Mouse (Mus musculus): Measurements from ENCODE around the gene Slc47a2. TPM values are rescaled to one million over a fixed set of nuclear protein-coding genes. Genes with fewer than 3 reads are reported as not detected.
A peak's percentile ranks its signal among the peaks of the same experiment; 100 is the strongest.

Gene Slc47a2
- polyA plus RNA-seq, 1 experiment from 2014 or later: not detected

- Histone ChIP-seq H3K27ac (replicated peaks) (no peak overlapping the region), H3K4me2 (replicated peaks) (peak overlapping the region; percentile 28), H3K9ac (replicated peaks) (no peak overlapping the region), H3K27me3 (no peaks in the 10 kb centered on the region), H3K4me3 (0 out of 2 replicates have a peak overlapping the region, but pooled peaks have one; percentile 4), H3K36me3 (no peaks in the 10 kb centered on the region), H3K4me1 (peaks cover 6% of the 10 kb centered on the region), H3K9me3 (no peaks in the 10 kb centered on the region; the same call in 1 of the 2 replicates)
- 15% methylated on average over 16 of the region's 16 CpGs for WGBS
- ATAC-seq (ENCODE audit: low FRiP score, low read depth): no peak
Observed at GRCm38 (mm10) chr11:61300716-61301392, 41.8 kb downstream of the Slc47a2 start.

- H3K4me2 ChIP-seq (replicated peaks): no peak overlapping the region
- WGBS: 47% methylated on average over 3 of the region's 3 CpGs
- H3K9ac ChIP-seq (replicated peaks): no peak overlapping the region
- no peak overlapping the region for H3K4me3 ChIP-seq
- H3K36me3 ChIP-seq: no peaks in the 10 kb centered on the region
- no peaks in the 10 kb centered on the region for H3K9me3 ChIP-seq
- ATAC-seq (ENCODE audit: low FRiP score, low read depth): no peak
- H3K4me1 ChIP-seq: peaks cover 6% of the 10 kb centered on the region
- H3K27me3 ChIP-seq: no peaks in the 10 kb centered on the region
- no peak overlapping the region for H3K27ac ChIP-seq (replicated peaks)
Observed at GRCm38 (mm10) chr11:61300205-61300604, 42.5 kb downstream of the Slc47a2 start.

DNA sequence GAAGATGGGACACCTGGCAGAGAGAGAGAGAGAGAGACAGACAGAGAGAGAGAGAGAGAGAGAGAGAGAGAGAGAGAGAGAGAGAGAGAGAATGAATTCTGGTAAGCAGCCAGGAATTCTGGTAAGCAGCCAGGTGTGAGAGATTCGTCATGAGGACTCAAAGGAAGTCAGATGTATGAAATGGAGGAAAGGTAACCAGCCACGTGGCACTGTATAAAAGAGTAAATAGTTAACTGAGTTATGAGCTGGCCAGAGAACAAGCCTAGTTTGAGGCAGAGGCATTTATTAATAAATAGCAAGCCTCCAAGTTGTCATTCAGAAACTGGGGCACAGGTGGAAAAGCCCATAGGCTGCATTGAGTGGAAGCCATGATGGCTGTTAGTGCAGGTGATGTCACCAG, 44.8 kb downstream of the Slc47a2 start:
- Histone ChIP-seq H3K27ac (replicated peaks) (no peak overlapping the region), H3K4me1 (peaks cover 6% of the 10 kb centered on the region), H3K9ac (replicated peaks) (no peak overlapping the region), H3K36me3 (no peaks in the 10 kb centered on the region), H3K4me3 (no peak overlapping the region), H3K27me3 (no peaks in the 10 kb centered on the region), H3K4me2 (replicated peaks) (no peak overlapping the region), H3K9me3 (no peaks in the 10 kb centered on the region)
- 69% methylated on average over 2 of the region's 2 CpGs for WGBS
- no peak for ATAC-seq (ENCODE audit: low FRiP score, low read depth)

DNA sequence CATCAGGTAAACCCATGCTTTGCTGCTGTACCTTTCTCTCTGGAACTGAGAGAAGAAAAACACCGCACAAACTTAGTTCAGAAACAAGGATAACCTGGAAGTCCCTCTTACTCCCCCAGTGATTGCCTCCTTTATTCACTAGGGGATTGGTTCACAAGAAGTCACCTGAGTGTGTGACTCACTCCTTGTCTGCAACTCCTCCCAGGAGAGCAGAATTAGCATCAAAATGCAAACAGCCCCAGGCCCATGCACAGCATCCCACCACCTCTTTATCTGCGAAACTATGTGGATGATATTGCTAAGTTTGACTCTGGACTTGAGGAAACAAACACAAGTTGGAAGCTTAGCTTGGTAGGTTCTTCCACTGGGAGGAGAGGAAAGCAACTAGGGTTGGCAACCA, 45.3 kb downstream of the Slc47a2 start:
- 81% methylated on average over 2 of the region's 2 CpGs for WGBS
- H3K36me3 ChIP-seq: no peaks in the 10 kb centered on the region
- peaks cover 6% of the 10 kb centered on the region for H3K4me1 ChIP-seq
- no peak for ATAC-seq (ENCODE audit: low FRiP score, low read depth)
- no peak overlapping the region for H3K4me3 ChIP-seq
- no peaks in the 10 kb centered on the region for H3K27me3 ChIP-seq
- H3K4me2 ChIP-seq (replicated peaks): no peak overlapping the region
- no peak overlapping the region for H3K9ac ChIP-seq (replicated peaks)
- no peaks in the 10 kb centered on the region for H3K9me3 ChIP-seq
- H3K27ac ChIP-seq (replicated peaks): no peak overlapping the region

GRCm38 (mm10) chr11:61296556-61296955, 46.1 kb downstream of the Slc47a2 start:
- no peak for ATAC-seq (ENCODE audit: low FRiP score, low read depth)
- H3K4me2 ChIP-seq (replicated peaks): no peak overlapping the region
- H3K4me3 ChIP-seq: no peak overlapping the region
- H3K4me1 ChIP-seq: peaks cover 6% of the 10 kb centered on the region
- no peaks in the 10 kb centered on the region for H3K9me3 ChIP-seq
- no peak overlapping the region for H3K27ac ChIP-seq (replicated peaks)
- H3K9ac ChIP-seq (replicated peaks): no peak overlapping the region
- H3K36me3 ChIP-seq: no peaks in the 10 kb centered on the region
- 25% methylated on average over 1 of the region's 1 CpGs for WGBS
- H3K27me3 ChIP-seq: no peaks in the 10 kb centered on the region

DNA sequence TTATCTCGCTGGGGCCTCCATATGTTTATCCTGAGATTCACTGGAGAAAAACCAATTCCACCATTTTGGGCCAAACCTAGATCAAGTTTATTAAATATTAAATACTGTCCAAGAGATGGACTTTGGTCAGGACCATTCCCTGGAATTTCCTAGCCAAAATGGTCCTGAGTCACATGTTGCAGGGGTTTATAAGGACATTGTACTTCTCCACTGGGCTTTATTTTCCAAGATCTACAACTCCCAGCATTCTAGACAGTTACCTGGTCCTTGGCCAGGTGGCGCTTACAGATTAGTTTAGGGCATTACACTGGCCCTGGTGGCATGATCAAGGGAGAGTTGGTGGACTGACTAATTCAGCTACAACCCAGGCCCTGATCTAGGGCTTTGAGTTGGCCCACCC, 47.1 kb downstream of the Slc47a2 start:
- no peak for ATAC-seq (ENCODE audit: low FRiP score, low read depth)
- no peak overlapping the region for H3K4me3 ChIP-seq
- no peak overlapping the region for H3K9ac ChIP-seq (replicated peaks)
- H3K4me2 ChIP-seq (replicated peaks): no peak overlapping the region
- 89% methylated on average over 2 of the region's 2 CpGs for WGBS
- peaks cover 1% of the 10 kb centered on the region for H3K4me1 ChIP-seq
- H3K27ac ChIP-seq (replicated peaks): no peak overlapping the region
- no peaks in the 10 kb centered on the region for H3K9me3 ChIP-seq
- H3K36me3 ChIP-seq: no peaks in the 10 kb centered on the region
- no peaks in the 10 kb centered on the region for H3K27me3 ChIP-seq

GRCm38 (mm10) chr11:61294431-61294830, 48.2 kb downstream of the Slc47a2 start:
- no peaks in the 10 kb centered on the region for H3K9me3 ChIP-seq
- H3K4me2 ChIP-seq (replicated peaks): no peak overlapping the region
- H3K4me1 ChIP-seq: no peaks in the 10 kb centered on the region
- no peak overlapping the region for H3K27ac ChIP-seq (replicated peaks)
- WGBS: 83% methylated on average over 3 of the region's 3 CpGs
- H3K36me3 ChIP-seq: no peaks in the 10 kb centered on the region
- no peak overlapping the region for H3K9ac ChIP-seq (replicated peaks)
- ATAC-seq (ENCODE audit: low FRiP score, low read depth): no peak
- no peaks in the 10 kb centered on the region for H3K27me3 ChIP-seq
- H3K4me3 ChIP-seq: no peak overlapping the region

DNA sequence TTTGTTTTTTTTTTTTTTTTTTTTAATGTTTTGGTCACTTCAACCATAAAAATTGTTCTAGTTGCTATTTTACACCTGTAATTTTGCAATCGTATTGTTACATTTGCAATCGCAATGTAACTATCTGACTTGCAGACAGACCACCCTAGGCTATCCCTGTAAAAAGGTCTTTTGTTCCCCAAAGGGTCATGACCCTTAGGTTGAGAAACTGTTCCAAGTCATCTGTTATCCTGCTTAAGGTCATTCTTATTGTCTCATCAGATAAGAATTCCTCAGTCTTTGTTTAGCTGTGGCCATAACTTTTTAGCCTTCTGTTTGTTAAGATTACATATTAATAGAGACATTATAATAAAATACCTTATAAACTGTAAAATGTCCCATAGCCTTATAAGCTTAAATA, 49.4 kb downstream of the Slc47a2 start:
- no peaks in the 10 kb centered on the region for H3K27me3 ChIP-seq
- no peaks in the 10 kb centered on the region for H3K4me1 ChIP-seq
- H3K9me3 ChIP-seq: no peaks in the 10 kb centered on the region
- H3K27ac ChIP-seq (replicated peaks): no peak overlapping the region
- no peak overlapping the region for H3K4me3 ChIP-seq
- no peaks in the 10 kb centered on the region for H3K36me3 ChIP-seq
- no peak overlapping the region for H3K4me2 ChIP-seq (replicated peaks)
- ATAC-seq (ENCODE audit: low FRiP score, low read depth): no peak
- no peak overlapping the region for H3K9ac ChIP-seq (replicated peaks)
- WGBS: 37% methylated on average over 2 of the region's 2 CpGs

DNA sequence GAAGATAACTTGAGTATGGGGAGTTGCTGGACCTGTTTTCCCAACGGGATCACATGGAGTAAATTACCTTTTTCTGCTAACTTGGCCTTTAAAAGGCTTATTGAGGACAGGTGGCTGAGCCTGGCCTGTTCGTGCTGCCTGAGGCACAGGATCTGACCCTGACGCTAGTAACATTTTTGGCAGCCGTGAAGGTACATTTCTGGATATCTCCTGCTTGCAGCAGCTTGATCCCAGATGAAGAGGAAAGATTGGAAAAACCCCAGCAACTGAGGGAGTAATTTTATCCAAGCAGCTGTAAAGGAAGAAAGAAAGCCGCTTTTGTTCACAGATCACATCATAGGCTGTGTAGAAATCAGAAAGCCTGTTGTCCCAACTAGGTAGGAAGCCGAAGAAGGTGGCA, 58.3 kb downstream of the Slc47a2 start:
- Histone ChIP-seq H3K4me3 (no peak overlapping the region), H3K27ac (replicated peaks) (no peak overlapping the region), H3K4me1 (no peaks in the 10 kb centered on the region), H3K36me3 (no peaks in the 10 kb centered on the region), H3K4me2 (replicated peaks) (no peak overlapping the region), H3K27me3 (no peaks in the 10 kb centered on the region), H3K9me3 (no peaks in the 10 kb centered on the region), H3K9ac (replicated peaks) (no peak overlapping the region)
- ATAC-seq (ENCODE audit: low FRiP score, low read depth): no peak
- WGBS: 83% methylated on average over 6 of the region's 6 CpGs

DNA sequence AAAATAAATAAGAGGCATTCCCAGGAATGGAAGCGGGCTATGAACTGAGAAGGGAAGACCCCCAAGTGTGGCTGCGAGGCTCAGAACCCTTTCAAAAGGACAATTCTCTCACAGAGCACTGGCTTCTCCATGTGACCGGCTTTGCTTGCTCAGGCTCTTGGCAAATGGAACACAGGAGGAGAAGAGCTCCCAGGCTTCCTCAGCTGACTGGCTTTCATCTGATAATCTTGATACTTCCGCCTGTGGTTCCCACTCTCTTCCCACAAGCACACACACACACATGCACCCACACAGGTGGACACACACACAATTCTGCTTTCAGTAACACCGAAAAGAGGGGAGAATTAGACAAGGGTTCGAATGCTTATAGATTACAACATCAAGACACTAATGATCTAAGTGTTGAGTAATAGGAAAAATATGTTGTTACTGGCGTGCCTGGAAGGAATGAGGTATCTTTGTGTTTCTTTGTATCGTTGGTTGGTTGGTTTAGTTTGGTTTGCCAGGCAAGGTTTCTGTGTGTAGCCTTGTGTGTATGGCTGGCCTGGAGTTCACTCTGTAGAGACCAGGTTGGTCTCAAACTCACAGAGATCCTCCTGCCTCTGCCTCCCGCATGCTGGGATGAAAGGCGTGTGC, 59.1 kb downstream of the Slc47a2 start:
- Histone ChIP-seq H3K4me2 (replicated peaks) (no peak overlapping the region), H3K36me3 (no peaks in the 10 kb centered on the region), H3K9ac (replicated peaks) (no peak overlapping the region), H3K27ac (replicated peaks) (no peak overlapping the region), H3K27me3 (no peaks in the 10 kb centered on the region), H3K4me3 (no peak overlapping the region), H3K9me3 (no peaks in the 10 kb centered on the region), H3K4me1 (no peaks in the 10 kb centered on the region)
- 85% methylated on average over 10 of the region's 10 CpGs for WGBS
- ATAC-seq (ENCODE audit: low FRiP score, low read depth): no peak

DNA sequence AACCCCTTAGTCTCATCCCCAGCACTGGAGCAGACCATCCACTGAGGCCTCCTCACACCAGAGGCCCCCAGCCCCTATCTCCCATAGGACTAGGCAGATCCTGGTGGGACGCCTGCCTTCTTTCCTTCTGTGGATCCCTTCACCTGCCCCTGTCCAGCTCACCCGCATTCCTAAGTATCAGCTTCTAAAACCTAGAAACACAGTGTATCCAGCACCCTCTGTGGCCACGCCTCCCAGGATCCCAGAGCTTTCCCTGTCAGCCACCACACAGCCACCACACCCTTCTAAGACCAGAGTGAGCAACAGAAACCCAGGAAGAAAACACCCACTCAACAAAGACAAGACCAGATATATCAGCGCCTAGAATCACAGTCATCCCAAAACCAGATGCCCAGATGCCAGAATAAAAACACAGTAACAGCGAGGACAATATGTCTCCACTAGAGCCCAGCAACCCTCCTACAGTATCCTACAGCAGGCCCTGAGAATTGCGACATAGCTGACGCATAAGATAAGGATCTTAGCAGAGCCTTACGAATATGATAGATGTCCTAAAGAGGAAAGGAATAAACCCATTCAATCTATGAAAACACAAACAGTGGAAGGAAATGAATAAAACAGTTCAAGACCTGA, 64.1 kb downstream of the Slc47a2 start:
- 88% methylated on average over 8 of the region's 8 CpGs for WGBS
- no peaks in the 10 kb centered on the region for H3K4me1 ChIP-seq
- no peak for ATAC-seq (ENCODE audit: low FRiP score, low read depth)

DNA sequence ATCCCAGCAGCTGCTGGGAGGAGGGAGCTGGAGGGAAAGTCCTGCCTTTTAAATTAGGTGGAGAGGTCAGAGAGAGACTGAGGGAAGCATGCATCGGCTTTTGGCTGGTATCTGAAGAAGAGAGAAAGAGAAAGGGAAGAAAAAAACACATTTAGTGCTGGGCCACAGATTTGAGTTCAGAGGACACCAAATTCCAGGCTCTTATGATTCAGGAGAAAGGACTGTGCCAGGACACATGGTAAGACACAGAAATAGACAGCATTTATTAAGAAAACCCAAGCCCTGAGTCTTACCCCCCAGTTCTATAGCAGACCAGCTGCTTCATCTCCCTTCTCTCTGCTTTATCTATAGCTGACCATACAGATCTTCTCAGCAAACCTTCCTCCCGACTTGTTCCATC, 64.7 kb downstream of the Slc47a2 start:
- H3K27me3 ChIP-seq: no peaks in the 10 kb centered on the region
- no peak overlapping the region for H3K4me3 ChIP-seq
- ATAC-seq (ENCODE audit: low FRiP score, low read depth): no peak
- no peak overlapping the region for H3K27ac ChIP-seq (replicated peaks)
- H3K36me3 ChIP-seq: no peaks in the 10 kb centered on the region
- H3K4me1 ChIP-seq: no peaks in the 10 kb centered on the region
- 62% methylated on average over 2 of the region's 2 CpGs for WGBS
- H3K4me2 ChIP-seq (replicated peaks): no peak overlapping the region
- H3K9ac ChIP-seq (replicated peaks): no peak overlapping the region
- H3K9me3 ChIP-seq: no peaks in the 10 kb centered on the region

More for the DNA sequence above, 64.1 kb downstream of the Slc47a2 start:
- no peak overlapping the region for H3K27ac ChIP-seq (replicated peaks)
- no peak overlapping the region for H3K4me2 ChIP-seq (replicated peaks)
- H3K9me3 ChIP-seq: no peaks in the 10 kb centered on the region
- no peak overlapping the region for H3K4me3 ChIP-seq
- no peak overlapping the region for H3K9ac ChIP-seq (replicated peaks)
- H3K36me3 ChIP-seq: no peaks in the 10 kb centered on the region
- no peaks in the 10 kb centered on the region for H3K27me3 ChIP-seq

Data from midbrain, embryonic 12.5 days (tissue).